Mouse (Mus musculus) liver, embryonic 11.5 days (tissue): ENCODE data around the gene Zkscan2. TPM values are rescaled to one million over a fixed set of nuclear protein-coding genes. Genes with fewer than 3 reads are reported as not detected.
A peak's percentile ranks its signal among the peaks of the same experiment; 100 is the strongest.

Experiments used
- ATAC-seq: fragments of 200-750 bp; cut with Nextera tagmentation; replicated peaks from 2 replicates; pipeline ENCODE4 v1.8.0; 2017; ENCODE audit warnings: moderate number of reproducible peaks, mild to moderate bottlenecking, moderate TSS enrichment, moderate library complexity; ENCODE audit not compliant: low FRiP score
- DNase-seq: peaks from one replicate; pipeline ENCODE4 v3.0.0-alpha.2; 2017; ENCODE audit warnings: low spot score
- H3K27ac ChIP-seq: fragments of 300-500 bp; sonication (generic); 2 replicates; pipeline ENCODE4 v1.5.1; 2014; ENCODE audit warnings: mild to moderate bottlenecking, low read depth, low read length, control low read depth
- H3K27me3 ChIP-seq: fragments of 300-500 bp; sonication (generic); replicated peaks from 2 replicates; pipeline ENCODE4 v1.6.1; 2014; ENCODE audit warnings: low read length, mixed read lengths; ENCODE audit not compliant: control insufficient read depth, insufficient read depth
- H3K36me3 ChIP-seq: fragments of 300-500 bp; sonication (generic); 2 replicates; pipeline ENCODE4 v1.6.1; 2014; ENCODE audit warnings: mild to moderate bottlenecking, low read length, moderate library complexity, mixed read lengths; ENCODE audit not compliant: control insufficient read depth, insufficient read depth
- H3K4me1 ChIP-seq: fragments of 300-500 bp; sonication (generic); replicated peaks from 2 replicates; pipeline ENCODE4 v1.6.1; 2014; ENCODE audit warnings: low read length, mixed read lengths; ENCODE audit not compliant: control insufficient read depth, insufficient read depth
- H3K4me2 ChIP-seq: fragments of 300-500 bp; sonication (generic); 2 replicates; pipeline ENCODE4 v1.6.1; 2014; ENCODE audit warnings: mild to moderate bottlenecking, control low read depth, moderate library complexity
- H3K4me3 ChIP-seq: fragments of 300-500 bp; sonication (generic); 2 replicates; pipeline ENCODE4 v1.5.1; 2014; ENCODE audit warnings: low read depth, low read length, control low read depth
- H3K9ac ChIP-seq: fragments of 300-500 bp; sonication (generic); 2 replicates; pipeline ENCODE4 v1.6.1; 2014; ENCODE audit warnings: low read depth, low read length, control low read depth
- H3K9me3 ChIP-seq: fragments of 300-500 bp; sonication (generic); 2 replicates; pipeline ENCODE4 v1.6.1; 2016; ENCODE audit warnings: low read length, inconsistent platforms, mixed read lengths; ENCODE audit not compliant: control insufficient read depth
- WGBS: fragments of 180-500 bp; shearing (Covaris S2); extraction: QIAGEN DNeasy Blood & Tissue Kit; methylation state at CpG from one replicate; pipeline ENCODE4 v1.1.7; 2014; 5-methylcytosine and 5-hydroxymethylcytosine counted together
- polyA plus RNA-seq: library from polyadenylated mRNA; unstranded; fragments of >200 nt; fragmentation: Nextera tagmentation; extraction: Ambion mirVana; gene quantifications from 2 replicates; pipeline ENCODE4 v1.2.1, GENCODE M21; 2014

Gene Zkscan2
- polyA plus RNA-seq: 0.90 and 0.93 TPM in 2 replicates

DNA sequence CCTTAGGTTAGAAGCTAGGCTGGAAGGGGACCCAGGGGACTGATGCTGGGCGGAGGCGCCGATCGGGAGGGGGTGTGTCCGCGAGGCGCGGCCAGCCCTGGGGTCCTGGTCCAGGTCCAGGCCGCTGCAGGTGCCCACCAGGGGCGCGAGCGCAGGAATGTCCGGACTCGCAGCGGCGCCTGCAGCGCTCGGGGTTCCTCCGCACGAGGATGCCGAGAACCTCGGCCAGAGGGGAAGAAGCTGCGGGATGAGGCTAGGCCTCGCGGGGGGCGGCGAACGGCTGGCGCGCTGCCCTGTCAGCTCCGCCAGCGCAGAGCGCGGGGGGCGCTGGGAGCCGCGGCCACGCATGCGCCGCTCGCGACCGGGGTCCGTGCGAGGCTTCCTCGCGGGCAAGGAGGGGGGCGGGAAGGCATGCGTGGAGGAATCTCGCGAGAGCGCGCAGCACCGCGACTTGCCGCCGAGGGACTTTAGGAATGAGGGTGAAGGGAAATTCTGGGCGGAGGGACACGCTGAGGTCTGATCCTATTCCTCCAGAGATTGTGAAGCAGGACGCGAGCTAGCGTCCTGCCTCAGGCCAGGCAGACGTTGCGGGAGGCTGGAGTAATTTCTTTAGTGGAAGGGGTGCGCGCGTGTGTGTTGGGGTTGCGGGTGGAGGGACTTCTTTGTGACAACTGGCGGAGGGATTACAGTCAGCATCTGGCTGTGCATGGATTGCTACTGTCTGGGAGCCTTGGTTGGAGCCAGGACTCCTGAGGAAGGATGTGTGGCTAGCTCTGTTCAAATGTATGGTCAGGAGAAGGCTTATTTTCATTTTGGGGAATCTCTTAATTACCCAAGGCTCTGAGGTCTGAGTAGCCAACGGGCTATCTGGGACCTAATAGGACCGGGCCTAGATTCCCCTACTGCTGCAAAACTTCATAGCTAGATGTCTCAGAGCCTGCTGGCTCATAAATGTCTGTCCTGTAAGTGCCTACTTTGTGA lies at the start of gene Zkscan2:
TSS of gene Zkscan2 (minus strand) at position 211 of the 981 bp plus-strand sequence.
- H3K36me3 ChIP-seq: no peaks in the 10 kb centered on the region
- H3K4me2 ChIP-seq: peak within 1 kb of the TSS; percentile 84
- peak within 1 kb of the TSS; percentile 50 for H3K9ac ChIP-seq
- peak within 1 kb of the TSS; percentile 59 for H3K4me3 ChIP-seq
- H3K27ac ChIP-seq: no peak within 1 kb of the TSS
- WGBS: 2% methylated on average over 71 of the region's 71 CpGs
- no peaks in the 10 kb centered on the region for H3K9me3 ChIP-seq
- no peaks in the 10 kb centered on the region; the same call in 1 of the 2 replicates for H3K4me1 ChIP-seq
- ATAC-seq: peak; percentile 72
- peaks cover 12% of the 10 kb centered on the region for H3K27me3 ChIP-seq
- peak; percentile 68 for DNase-seq

DNA sequence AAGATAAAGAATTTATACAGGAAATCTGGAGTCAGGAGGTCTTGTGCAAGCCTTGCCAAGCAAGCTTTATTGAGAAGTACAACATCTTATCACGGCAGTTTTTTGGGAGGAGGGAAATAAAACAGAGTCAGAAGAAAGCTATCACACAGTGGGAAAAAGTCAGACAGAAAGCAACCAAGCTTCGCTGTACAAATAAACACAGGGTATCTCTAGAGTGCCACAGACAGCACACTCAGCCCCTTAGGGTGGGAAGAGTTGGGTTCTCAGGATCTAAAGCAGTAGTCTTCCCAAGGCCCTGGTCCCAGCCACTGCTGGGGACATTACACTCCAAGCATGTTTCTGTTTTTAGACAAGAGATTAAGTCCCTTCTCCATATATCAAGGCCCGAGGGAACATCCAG lies 28.9 kb upstream of the Zkscan2 start:
- H3K4me2 ChIP-seq: no peak overlapping the region
- no peaks in the 10 kb centered on the region for H3K27me3 ChIP-seq
- DNase-seq: no peak
- H3K36me3 ChIP-seq: no peaks in the 10 kb centered on the region
- H3K9me3 ChIP-seq: no peaks in the 10 kb centered on the region
- no peak overlapping the region for H3K27ac ChIP-seq
- WGBS: 58% methylated on average over 3 of the region's 3 CpGs
- H3K9ac ChIP-seq: no peak overlapping the region
- no peak overlapping the region for H3K4me3 ChIP-seq
- no peak for ATAC-seq
- H3K4me1 ChIP-seq: no peaks in the 10 kb centered on the region

DNA sequence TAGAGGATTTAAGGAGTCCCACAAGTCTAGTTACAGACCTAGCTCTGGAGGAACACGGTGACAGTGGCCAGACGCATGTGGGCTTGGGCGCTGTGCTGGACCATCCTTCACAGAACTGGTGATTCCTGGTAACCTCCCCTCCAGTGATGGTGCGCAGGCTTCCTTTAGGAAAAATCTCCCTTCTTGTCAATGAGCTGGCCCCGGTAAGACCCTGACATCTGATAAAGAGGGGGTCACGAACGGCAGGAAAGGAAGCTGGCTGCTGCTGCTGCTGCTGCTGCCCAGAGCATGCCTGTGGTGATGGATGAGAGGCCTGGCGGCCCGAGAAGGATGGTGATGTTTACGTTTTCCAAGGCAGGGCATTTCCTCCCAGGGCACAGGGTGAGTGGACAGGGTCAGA lies 25.5 kb upstream of the Zkscan2 start:
- H3K36me3 ChIP-seq: no peaks in the 10 kb centered on the region
- DNase-seq (no peak), ATAC-seq (no peak)
- no peaks in the 10 kb centered on the region for H3K4me1 ChIP-seq
- no peak overlapping the region for H3K27ac ChIP-seq
- no peak overlapping the region for H3K4me3 ChIP-seq
- no peaks in the 10 kb centered on the region for H3K27me3 ChIP-seq
- H3K9me3 ChIP-seq: no peaks in the 10 kb centered on the region
- no peak overlapping the region for H3K4me2 ChIP-seq
- H3K9ac ChIP-seq: no peak overlapping the region
- 29% methylated on average over 10 of the region's 10 CpGs for WGBS

DNA sequence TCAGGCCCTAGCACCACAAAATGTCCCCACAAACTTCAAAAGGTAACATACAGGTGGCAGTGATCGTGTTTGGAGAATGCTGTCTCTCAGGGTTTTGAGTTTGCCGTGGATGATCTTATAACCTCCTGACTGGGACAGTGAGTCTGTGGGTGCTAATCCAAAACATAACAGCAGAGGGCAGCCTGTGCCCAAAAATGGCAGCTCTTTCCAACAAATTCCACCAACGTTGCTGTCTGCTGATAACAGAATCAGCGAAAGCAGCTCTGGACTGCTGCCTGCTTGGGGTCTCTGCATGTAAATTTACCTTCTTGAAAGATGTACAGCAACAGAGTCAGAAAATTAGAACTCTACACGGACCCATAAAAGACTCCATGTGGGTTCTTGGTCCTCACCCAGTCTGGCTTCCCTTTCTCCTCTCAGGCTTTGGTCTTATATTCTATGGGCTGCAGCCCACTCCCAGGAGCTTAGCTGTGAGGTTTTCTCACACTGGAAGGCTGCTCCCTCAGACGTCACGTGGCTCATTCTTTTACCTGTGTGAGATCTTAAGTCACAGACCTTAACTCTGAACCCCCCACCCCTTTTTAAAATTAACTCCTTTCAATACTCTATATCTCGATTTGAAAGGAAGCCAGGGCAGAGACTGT lies 24.1 kb upstream of the Zkscan2 start:
- Histone ChIP-seq H3K9me3 (no peaks in the 10 kb centered on the region), H3K27ac (no peak overlapping the region), H3K4me2 (no peak overlapping the region), H3K27me3 (no peaks in the 10 kb centered on the region), H3K4me1 (no peaks in the 10 kb centered on the region), H3K4me3 (no peak overlapping the region), H3K9ac (no peak overlapping the region), H3K36me3 (no peaks in the 10 kb centered on the region)
- ATAC-seq (no peak), DNase-seq (peak; percentile 66)
- 19% methylated on average over 8 of the region's 8 CpGs for WGBS

GRCm38 (mm10) chr7:123507946-123508345 lies 7.7 kb upstream of the Zkscan2 start:
- Histone ChIP-seq H3K9me3 (no peaks in the 10 kb centered on the region; the same call in 1 of the 2 replicates), H3K4me3 (no peak overlapping the region), H3K4me1 (no peaks in the 10 kb centered on the region), H3K9ac (no peak overlapping the region), H3K36me3 (no peaks in the 10 kb centered on the region), H3K27me3 (no peaks in the 10 kb centered on the region), H3K4me2 (no peak overlapping the region), H3K27ac (no peak overlapping the region)
- 77% methylated on average over 7 of the region's 7 CpGs for WGBS
- ATAC-seq (no peak), DNase-seq (no peak)

DNA sequence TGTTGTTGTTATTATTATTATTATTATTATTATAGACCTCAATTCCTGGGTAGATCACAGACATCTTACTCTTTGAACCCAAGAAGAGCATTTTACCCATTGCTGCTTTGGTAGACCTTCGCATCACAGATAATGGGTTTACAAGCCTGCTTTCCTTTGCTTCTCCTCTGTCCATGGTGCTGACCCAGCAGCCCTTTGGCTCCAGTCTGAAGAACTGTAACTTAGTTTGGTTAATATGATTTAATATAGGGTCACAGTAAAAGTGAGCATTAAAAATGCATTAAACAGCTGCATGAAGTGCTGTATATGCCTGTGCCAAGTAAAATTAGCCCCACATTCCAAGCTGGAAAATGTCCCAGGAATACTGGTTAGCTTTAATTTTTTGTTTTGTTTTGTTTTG lies 3.1 kb upstream of the Zkscan2 start:
- ATAC-seq (no peak), DNase-seq (peak; percentile 38)
- H3K4me3 ChIP-seq: no peak overlapping the region
- H3K9me3 ChIP-seq: no peaks in the 10 kb centered on the region; the same call in 1 of the 2 replicates
- no peaks in the 10 kb centered on the region for H3K36me3 ChIP-seq
- no peak overlapping the region for H3K4me2 ChIP-seq
- peaks cover 12% of the 10 kb centered on the region for H3K27me3 ChIP-seq
- no peak overlapping the region for H3K9ac ChIP-seq
- WGBS: 17% methylated on average over 1 of the region's 1 CpGs
- H3K27ac ChIP-seq: no peak overlapping the region
- no peaks in the 10 kb centered on the region; the same call in 1 of the 2 replicates for H3K4me1 ChIP-seq

GRCm38 (mm10) chr7:123499481-123500238 lies 589 bp downstream of the Zkscan2 start:
- no peak for DNase-seq
- Histone ChIP-seq H3K27me3 (peaks cover 12% of the 10 kb centered on the region), H3K9ac (peak overlapping the region; percentile 50; the same call in 1 of the 2 replicates), H3K4me1 (no peaks in the 10 kb centered on the region; the same call in 1 of the 2 replicates), H3K9me3 (no peaks in the 10 kb centered on the region), H3K4me3 (peak overlapping the region; percentile 59), H3K36me3 (no peaks in the 10 kb centered on the region), H3K27ac (no peak overlapping the region), H3K4me2 (peak overlapping the region; percentile 84)
- ATAC-seq: no peak
- 46% methylated on average over 19 of the region's 19 CpGs for WGBS

DNA sequence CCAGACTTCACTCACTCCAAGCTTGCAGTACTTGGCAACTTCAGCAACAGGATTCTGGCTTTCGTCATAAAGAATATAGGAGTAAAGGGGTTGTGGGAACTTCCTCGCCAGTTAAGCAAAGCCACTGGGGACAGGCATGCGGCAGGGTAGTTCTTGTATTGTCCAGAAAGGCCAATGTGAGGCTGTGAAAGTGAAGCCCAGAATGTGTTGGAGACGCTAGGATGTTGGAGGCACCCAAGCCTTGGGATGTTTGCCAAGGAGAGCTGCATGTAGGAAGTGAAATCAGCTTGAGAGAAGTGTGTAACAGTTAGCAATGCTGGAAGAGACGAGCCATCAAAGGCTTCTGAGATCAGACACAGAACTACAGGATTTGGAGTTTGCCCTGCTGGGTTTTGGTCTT lies 12.5 kb downstream of the Zkscan2 start:
- whole genome bisulfite sequencing: 72% methylated on average over 5 of the region's 5 CpGs
- ATAC-seq: no peak
- Histone ChIP-seq H3K4me3 (no peak overlapping the region), H3K4me1 (no peaks in the 10 kb centered on the region), H3K27me3 (no peaks in the 10 kb centered on the region), H3K9ac (no peak overlapping the region), H3K4me2 (no peak overlapping the region), H3K27ac (no peak overlapping the region), H3K36me3 (no peaks in the 10 kb centered on the region), H3K9me3 (no peaks in the 10 kb centered on the region)
- no peak for DNase-seq
